Mouse (Mus musculus) small intestine, adult 2 months (tissue): ENCODE data around the gene LTO1.

Experiments
- CTCF ChIP-seq: fragments of 200-500 bp; IDR thresholded peaks from 2 replicates; pipeline ENCODE4 v1.5.1; 2012; ENCODE audit warnings: low read depth, mild to moderate bottlenecking, control low read depth, inconsistent platforms, low read length, moderate library complexity, mixed read lengths; ENCODE audit not compliant: insufficient replicate concordance, insufficient read length; ENCODE audit errors: extremely low read depth
- POLR2A ChIP-seq: fragments of 200-500 bp; IDR thresholded peaks from 2 replicates; pipeline ENCODE4 v1.6.1; 2012; ENCODE audit warnings: low read depth, mild to moderate bottlenecking, control low read depth, inconsistent platforms, low read length, moderate library complexity

- no peak for TF ChIP-seq CTCF
- TF ChIP-seq POLR2A, result no peak
Measured at GRCm38 (mm10) chr7:144942071-144942743, 27.3 kb downstream of the LTO1 start.
